Mouse (Mus musculus) heart, adult 2 months (tissue): Measurements from ENCODE around the gene Pitpnc1.

ENCODE experiments used
- CTCF ChIP-seq: fragments of 200-600 bp; IDR thresholded peaks from 2 replicates; pipeline ENCODE4 v1.8.1; 2022; ENCODE audit warnings: antibody characterized with exemption, mild to moderate bottlenecking, moderate library complexity
- POLR2A ChIP-seq: fragments of 200-500 bp; IDR thresholded peaks from 2 replicates; pipeline ENCODE4 v1.6.1; 2011; ENCODE audit warnings: mild to moderate bottlenecking, low read depth, low read length, control low read depth; ENCODE audit not compliant: insufficient read depth

GRCm38 (mm10) chr11:107390001-107390400 is 80.5 kb downstream of the Pitpnc1 start:
- TF ChIP-seq CTCF (no peak), POLR2A (no peak)
